Mouse (Mus musculus): ENCODE data around the gene Srp9. TPM values are rescaled to one million over a fixed set of nuclear protein-coding genes. Genes with fewer than 3 reads are reported as not detected.

Gene Srp9
- polyA plus RNA-seq, 1 experiment from 2014 or later: 131 TPM

DNA sequence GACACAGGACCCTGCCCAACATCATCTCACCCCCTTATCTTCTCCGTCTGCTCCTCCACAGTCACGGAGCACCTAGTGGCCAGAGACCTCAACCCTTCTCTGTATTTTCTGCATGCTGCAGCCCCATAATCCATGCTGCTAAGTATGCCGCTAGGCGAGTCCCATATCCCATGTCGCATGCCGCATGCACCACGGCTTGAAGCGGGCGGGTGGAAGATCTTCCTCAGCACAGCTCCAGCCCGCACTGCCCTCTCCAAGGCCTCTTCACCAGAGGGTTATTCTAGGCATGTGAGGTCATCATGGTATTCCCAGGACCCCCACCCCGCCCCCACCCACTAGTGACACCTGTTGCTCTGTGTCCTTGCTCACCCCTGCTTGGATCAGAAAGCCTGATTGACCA lies 11.4 kb upstream of the Srp9 start:
- no peak; the same call in 1 of the 2 replicates for ATAC-seq (ENCODE audit: low FRiP score, low TSS enrichment)
- 87% methylated on average over 11 of the region's 11 CpGs for WGBS
- no peak overlapping the region for H3K4me2 ChIP-seq (replicated peaks; ENCODE audit: low read depth, low read length)
- no peak overlapping the region for H3K9ac ChIP-seq (replicated peaks; ENCODE audit: low read length)
- no peaks in the 10 kb centered on the region for H3K36me3 ChIP-seq (ENCODE audit: insufficient read depth, low read length)
- no peaks in the 10 kb centered on the region for H3K27me3 ChIP-seq (ENCODE audit: insufficient read depth, low read length)
- H3K4me3 ChIP-seq (ENCODE audit: low read length): no peak overlapping the region
- H3K4me1 ChIP-seq (ENCODE audit: insufficient read depth, low read length): peaks cover 13% of the 10 kb centered on the region
- H3K9me3 ChIP-seq (ENCODE audit: low read length): no peaks in the 10 kb centered on the region
- no peak overlapping the region for H3K27ac ChIP-seq (ENCODE audit: low read length)

DNA sequence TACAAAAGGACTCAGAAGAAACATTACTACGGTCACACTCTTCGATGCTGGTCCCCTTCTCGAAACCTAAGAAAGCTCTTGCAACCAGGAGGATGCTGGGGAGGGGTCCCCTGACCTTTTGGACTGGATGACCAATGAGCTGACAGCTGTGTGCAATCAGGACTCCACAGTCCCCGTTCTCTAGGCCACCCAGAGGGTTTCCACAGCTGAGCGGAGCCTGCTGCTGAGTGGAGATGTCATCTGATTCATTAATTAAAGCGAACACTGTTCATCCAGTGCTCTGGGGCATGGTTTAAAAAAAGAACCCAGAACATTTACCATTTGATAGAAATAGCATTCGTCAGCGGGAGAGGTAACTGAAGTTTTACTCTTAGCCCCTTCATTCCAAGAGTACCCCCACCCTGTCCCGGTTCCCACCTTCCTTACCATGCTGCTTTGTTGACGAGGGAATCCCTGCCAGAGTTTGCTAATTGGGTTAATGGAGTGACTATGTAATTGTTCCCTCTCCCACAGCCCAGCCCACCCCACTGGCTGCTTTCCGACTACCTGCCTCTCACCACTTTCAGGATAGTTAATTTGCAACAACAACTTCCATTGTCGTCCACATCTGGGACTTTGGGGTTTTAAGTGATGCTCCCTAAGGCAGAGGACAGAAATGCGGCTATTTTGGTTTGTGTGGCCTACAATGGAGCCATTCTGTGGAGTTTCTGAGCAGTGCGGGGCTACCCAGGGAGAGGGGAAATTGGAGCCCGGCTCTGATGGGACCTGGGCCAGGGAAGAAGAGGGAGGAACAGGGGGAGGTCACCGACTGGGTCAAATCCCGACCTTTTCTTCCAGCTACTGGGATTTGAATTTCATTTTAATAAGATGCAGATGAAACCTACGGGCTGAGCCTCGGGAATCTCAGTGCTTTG lies 10.7 kb upstream of the Srp9 start:
- no peaks in the 10 kb centered on the region for H3K9me3 ChIP-seq (ENCODE audit: low read length)
- peak; percentile 47; the same call in 1 of the 2 replicates for ATAC-seq (ENCODE audit: low FRiP score, low TSS enrichment)
- no peak overlapping the region for H3K27ac ChIP-seq (ENCODE audit: low read length)
- H3K27me3 ChIP-seq (ENCODE audit: insufficient read depth, low read length): no peaks in the 10 kb centered on the region
- peaks cover 13% of the 10 kb centered on the region for H3K4me1 ChIP-seq (ENCODE audit: insufficient read depth, low read length)
- no peak overlapping the region for H3K4me2 ChIP-seq (replicated peaks; ENCODE audit: low read depth, low read length)
- no peak overlapping the region for H3K4me3 ChIP-seq (ENCODE audit: low read length)
- no peaks in the 10 kb centered on the region for H3K36me3 ChIP-seq (ENCODE audit: insufficient read depth, low read length)
- no peak overlapping the region for H3K9ac ChIP-seq (replicated peaks; ENCODE audit: low read length)
- 25% methylated on average over 19 of the region's 19 CpGs for WGBS

DNA sequence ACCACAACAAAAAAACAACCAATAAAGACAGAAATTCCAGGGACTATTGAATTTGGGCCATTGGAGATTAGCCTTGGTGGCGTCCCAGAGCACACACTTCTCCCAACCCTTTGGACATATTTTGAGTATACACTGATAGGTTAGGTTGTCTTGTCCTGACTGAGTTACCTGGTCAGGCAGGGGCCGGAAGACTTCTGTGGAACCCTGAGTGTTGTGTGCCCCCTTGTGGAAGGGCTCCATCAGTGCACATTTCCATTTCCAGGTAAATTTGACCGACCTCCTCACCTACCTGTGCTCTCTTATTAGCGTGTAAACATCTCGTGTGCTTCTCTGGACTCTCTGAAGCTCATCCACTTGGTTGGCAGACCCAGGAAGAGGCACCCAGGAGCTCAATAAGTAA lies 9.3 kb upstream of the Srp9 start:
- Histone ChIP-seq H3K36me3 (ENCODE audit: insufficient read depth, low read length) (no peaks in the 10 kb centered on the region), H3K27ac (ENCODE audit: low read length) (no peak overlapping the region), H3K4me1 (ENCODE audit: insufficient read depth, low read length) (peaks cover 13% of the 10 kb centered on the region), H3K4me3 (ENCODE audit: low read length) (no peak overlapping the region), H3K9me3 (ENCODE audit: low read length) (no peaks in the 10 kb centered on the region), H3K27me3 (ENCODE audit: insufficient read depth, low read length) (no peaks in the 10 kb centered on the region), H3K9ac (replicated peaks; ENCODE audit: low read length) (no peak overlapping the region), H3K4me2 (replicated peaks; ENCODE audit: low read depth, low read length) (peak overlapping the region; percentile 8)
- WGBS: 21% methylated on average over 5 of the region's 5 CpGs
- peak; percentile 37 for ATAC-seq (ENCODE audit: low FRiP score, low TSS enrichment)

DNA sequence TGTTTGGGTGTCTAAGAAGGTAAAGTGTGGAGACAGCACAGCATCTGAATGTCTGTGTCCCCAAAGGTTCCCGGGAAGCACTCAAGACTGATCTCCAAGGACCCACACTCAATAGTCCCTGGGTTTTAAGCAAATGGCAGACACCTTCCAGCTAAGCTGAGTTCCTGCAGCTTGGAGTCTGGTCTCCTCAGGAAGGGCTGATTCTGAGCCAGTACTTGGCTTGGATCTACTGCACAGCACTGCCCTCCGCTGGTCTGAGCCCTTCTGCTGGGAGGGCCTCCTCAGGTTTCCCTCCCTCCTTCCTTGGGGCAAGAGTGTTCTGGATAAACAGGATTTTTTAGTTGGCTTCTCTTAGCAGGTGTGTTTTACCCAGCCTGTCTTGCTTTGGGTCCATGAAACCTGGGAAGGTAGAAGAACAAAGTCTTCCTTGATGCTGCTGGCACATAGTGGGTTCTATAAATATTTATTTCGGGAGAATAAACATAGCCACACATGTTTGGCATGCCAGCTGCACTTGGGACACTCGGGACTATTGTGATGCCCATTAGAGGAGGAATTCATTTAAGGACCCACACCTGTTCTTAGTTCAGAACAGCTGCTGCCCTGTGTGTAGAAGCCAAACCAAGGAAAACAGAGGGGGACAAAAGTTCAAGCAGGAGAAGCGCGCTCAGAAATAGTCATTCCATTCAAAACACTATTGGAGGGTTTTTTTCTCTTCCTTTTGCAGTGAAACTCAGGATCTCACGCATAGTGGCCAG lies 8.7 kb upstream of the Srp9 start:
- no peaks in the 10 kb centered on the region for H3K9me3 ChIP-seq (ENCODE audit: low read length)
- no peaks in the 10 kb centered on the region for H3K36me3 ChIP-seq (ENCODE audit: insufficient read depth, low read length)
- H3K4me1 ChIP-seq (ENCODE audit: insufficient read depth, low read length): peaks cover 13% of the 10 kb centered on the region
- H3K9ac ChIP-seq (replicated peaks; ENCODE audit: low read length): no peak overlapping the region
- H3K27me3 ChIP-seq (ENCODE audit: insufficient read depth, low read length): no peaks in the 10 kb centered on the region
- no peak overlapping the region for H3K4me3 ChIP-seq (ENCODE audit: low read length)
- 51% methylated on average over 7 of the region's 7 CpGs for WGBS
- peak; percentile 80 for ATAC-seq (ENCODE audit: low FRiP score, low TSS enrichment)
- H3K27ac ChIP-seq (ENCODE audit: low read length): no peak overlapping the region
- peak overlapping the region; percentile 8 for H3K4me2 ChIP-seq (replicated peaks; ENCODE audit: low read depth, low read length)

DNA sequence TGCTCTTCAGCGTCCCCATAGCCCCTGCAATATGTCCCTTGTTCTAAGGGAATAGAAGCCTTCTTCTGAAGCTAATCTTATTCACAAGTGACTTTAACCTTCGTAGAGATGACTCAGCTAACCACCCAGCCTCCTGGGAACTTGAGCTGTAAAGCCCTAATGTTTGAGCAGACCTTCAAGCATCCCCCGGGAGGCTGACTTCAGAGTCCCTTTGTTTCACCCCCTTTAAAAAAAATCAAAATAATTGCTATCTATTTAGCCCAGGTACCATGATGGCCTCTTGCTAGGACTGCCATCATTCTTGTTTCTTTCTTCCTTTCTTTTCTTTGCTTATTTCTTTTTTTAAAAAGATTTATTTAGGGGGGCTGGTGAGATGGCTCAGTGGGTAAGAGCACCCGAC lies 2.1 kb upstream of the Srp9 start:
- Histone ChIP-seq H3K9ac (replicated peaks; ENCODE audit: low read length) (no peak overlapping the region), H3K36me3 (ENCODE audit: insufficient read depth, low read length) (peaks cover 2% of the 10 kb centered on the region; the same call in 1 of the 2 replicates), H3K4me3 (ENCODE audit: low read length) (no peak overlapping the region), H3K4me1 (ENCODE audit: insufficient read depth, low read length) (peaks cover 12% of the 10 kb centered on the region), H3K27ac (ENCODE audit: low read length) (no peak overlapping the region), H3K4me2 (replicated peaks; ENCODE audit: low read depth, low read length) (no peak overlapping the region), H3K27me3 (ENCODE audit: insufficient read depth, low read length) (no peaks in the 10 kb centered on the region), H3K9me3 (ENCODE audit: low read length) (no peaks in the 10 kb centered on the region)
- ATAC-seq (ENCODE audit: low FRiP score, low TSS enrichment): no peak
- 87% methylated on average over 4 of the region's 4 CpGs for WGBS

DNA sequence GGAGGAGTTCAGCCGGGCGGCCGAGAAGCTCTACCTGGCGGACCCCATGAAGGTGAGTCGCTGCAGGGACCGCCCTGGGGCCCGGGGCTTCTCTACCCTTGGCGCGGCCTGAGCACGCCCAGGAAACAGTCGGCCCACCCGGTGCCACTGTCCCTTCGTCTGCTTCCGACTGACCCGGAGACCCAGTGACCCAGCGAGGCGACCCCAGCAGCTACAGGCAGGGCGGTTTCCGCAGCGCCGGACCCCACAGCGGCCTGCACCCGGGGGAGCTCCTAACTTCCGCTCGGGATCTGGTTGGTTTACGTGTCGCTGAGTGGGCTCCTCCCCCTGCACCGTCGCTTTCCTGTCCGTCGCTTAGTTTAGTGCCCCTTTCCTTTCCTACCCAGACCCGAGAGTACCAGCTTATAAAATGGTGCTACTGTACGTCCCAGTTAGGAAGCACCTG lies 409 bp downstream of the Srp9 start:
- peak; percentile 97 for ATAC-seq (ENCODE audit: low FRiP score, low TSS enrichment)
- WGBS: 0% methylated on average over 33 of the region's 33 CpGs
- Histone ChIP-seq H3K27me3 (ENCODE audit: insufficient read depth, low read length) (no peaks in the 10 kb centered on the region), H3K4me1 (ENCODE audit: insufficient read depth, low read length) (peaks cover 12% of the 10 kb centered on the region), H3K9ac (replicated peaks; ENCODE audit: low read length) (peak overlapping the region; percentile 86), H3K27ac (ENCODE audit: low read length) (peak overlapping the region; percentile 88), H3K36me3 (ENCODE audit: insufficient read depth, low read length) (peaks cover 17% of the 10 kb centered on the region), H3K4me2 (replicated peaks; ENCODE audit: low read depth, low read length) (peak overlapping the region; percentile 60), H3K4me3 (ENCODE audit: low read length) (peak overlapping the region; percentile 87), H3K9me3 (ENCODE audit: low read length) (no peaks in the 10 kb centered on the region)

DNA sequence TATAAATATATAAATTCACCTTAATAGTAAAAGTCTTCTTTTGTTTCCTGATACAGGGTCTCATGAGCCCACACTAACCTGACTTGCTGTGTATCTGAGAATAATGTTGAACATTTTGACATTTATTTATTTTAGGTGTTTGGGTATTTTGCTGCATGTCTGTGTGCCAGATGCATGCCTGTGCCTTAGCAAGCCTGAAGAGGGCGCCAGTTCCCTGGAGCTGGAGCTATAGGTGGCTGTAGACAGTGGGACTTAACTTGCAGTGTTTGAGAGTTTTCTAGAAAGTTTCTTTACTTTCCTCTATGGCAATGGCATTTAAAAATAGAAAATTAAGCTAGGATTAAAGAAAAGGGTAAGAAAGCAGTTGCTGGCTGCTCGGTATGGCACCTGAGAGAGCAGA lies 6.3 kb downstream of the Srp9 start:
- H3K36me3 ChIP-seq (ENCODE audit: insufficient read depth, low read length): peaks cover 31% of the 10 kb centered on the region
- H3K4me1 ChIP-seq (ENCODE audit: insufficient read depth, low read length): peaks cover 6% of the 10 kb centered on the region
- no peaks in the 10 kb centered on the region for H3K9me3 ChIP-seq (ENCODE audit: low read length)
- no peak overlapping the region for H3K4me2 ChIP-seq (replicated peaks; ENCODE audit: low read depth, low read length)
- H3K27ac ChIP-seq (ENCODE audit: low read length): no peak overlapping the region
- no peak overlapping the region for H3K4me3 ChIP-seq (ENCODE audit: low read length)
- 51% methylated on average over 2 of the region's 2 CpGs for WGBS
- H3K27me3 ChIP-seq (ENCODE audit: insufficient read depth, low read length): no peaks in the 10 kb centered on the region
- ATAC-seq (ENCODE audit: low FRiP score, low TSS enrichment): no peak
- H3K9ac ChIP-seq (replicated peaks; ENCODE audit: low read length): no peak overlapping the region

DNA sequence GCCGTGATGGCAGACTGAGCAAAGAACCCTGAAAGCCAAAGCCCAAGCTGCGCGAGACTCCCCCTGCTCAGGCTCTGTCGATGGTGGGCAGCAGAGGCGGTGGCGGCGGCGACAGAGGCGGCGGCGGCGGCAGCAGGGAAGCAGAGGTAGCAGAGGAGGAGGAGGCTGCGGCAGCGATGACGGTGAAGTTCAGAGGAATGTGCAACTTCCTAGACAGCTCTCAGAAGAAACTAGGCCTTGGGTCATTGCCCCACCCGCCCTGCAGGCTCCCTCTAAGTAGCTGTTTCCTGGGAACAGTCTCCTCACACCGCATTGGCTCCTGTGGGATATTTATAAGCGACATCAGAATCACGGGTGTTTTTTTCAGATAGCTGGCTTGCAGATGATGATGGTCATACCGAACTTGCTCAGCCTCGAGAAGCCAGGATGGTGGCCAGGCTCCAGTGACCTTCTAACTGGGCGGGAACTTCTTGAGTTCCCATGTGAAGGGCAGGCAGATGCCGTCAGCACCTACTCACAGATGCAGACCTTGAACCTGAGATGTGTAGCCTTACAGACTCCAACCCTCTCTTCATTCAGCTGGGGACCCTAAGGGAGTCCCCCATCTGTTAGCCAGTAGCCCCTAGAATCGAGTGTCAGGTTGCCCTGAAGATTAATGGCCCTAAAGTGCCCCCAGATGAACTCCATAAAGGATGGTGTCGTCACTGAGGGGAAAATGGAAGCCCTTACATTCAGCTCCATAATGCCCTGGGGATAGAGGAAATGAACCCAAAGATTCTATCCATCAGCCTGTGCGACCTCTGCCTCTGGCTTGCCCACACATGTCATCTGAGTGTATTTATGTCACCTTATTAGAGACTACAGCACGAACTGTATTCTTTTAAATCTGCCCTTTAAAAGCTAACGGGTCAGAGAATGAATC lies 12.9 kb downstream of the Srp9 start:
- H3K4me2 ChIP-seq (replicated peaks; ENCODE audit: low read depth, low read length): peak overlapping the region; percentile 26
- H3K27me3 ChIP-seq (ENCODE audit: insufficient read depth, low read length): no peaks in the 10 kb centered on the region
- H3K4me1 ChIP-seq (ENCODE audit: insufficient read depth, low read length): peaks cover 10% of the 10 kb centered on the region; the same call in 1 of the 2 replicates
- H3K27ac ChIP-seq (ENCODE audit: low read length): no peak overlapping the region
- H3K9me3 ChIP-seq (ENCODE audit: low read length): no peaks in the 10 kb centered on the region
- ATAC-seq (ENCODE audit: low FRiP score, low TSS enrichment): no peak
- no peak overlapping the region for H3K4me3 ChIP-seq (ENCODE audit: low read length)
- H3K36me3 ChIP-seq (ENCODE audit: insufficient read depth, low read length): peaks cover 4% of the 10 kb centered on the region; the same call in 1 of the 2 replicates
- no peak overlapping the region for H3K9ac ChIP-seq (replicated peaks; ENCODE audit: low read length)
- 37% methylated on average over 23 of the region's 28 CpGs for WGBS

DNA sequence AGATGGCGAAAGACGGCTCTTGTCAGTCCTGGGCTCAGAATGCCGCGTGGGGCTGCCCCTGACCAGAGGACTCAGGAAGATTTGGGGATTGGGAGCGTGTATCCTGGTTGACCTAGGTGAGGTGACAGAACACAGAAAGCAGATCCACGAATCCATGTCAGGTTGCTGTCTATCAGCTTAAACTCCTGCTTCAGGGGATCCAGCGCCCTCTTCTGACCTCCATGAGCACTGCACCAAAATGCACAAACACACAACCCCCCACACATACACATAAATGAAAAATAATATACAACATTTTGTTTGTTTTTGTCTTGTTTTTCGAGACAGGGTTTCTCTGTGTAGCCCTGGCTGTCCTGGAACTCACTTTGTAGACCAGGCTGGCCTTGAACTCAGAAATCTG lies 13.6 kb downstream of the Srp9 start:
- WGBS: 62% methylated on average over 8 of the region's 8 CpGs
- Histone ChIP-seq H3K27ac (ENCODE audit: low read length) (no peak overlapping the region), H3K4me3 (ENCODE audit: low read length) (no peak overlapping the region), H3K9ac (replicated peaks; ENCODE audit: low read length) (no peak overlapping the region), H3K4me1 (ENCODE audit: insufficient read depth, low read length) (peaks cover 10% of the 10 kb centered on the region; the same call in 1 of the 2 replicates), H3K9me3 (ENCODE audit: low read length) (no peaks in the 10 kb centered on the region), H3K27me3 (ENCODE audit: insufficient read depth, low read length) (no peaks in the 10 kb centered on the region), H3K36me3 (ENCODE audit: insufficient read depth, low read length) (no peaks in the 10 kb centered on the region), H3K4me2 (replicated peaks; ENCODE audit: low read depth, low read length) (no peak overlapping the region)
- no peak for ATAC-seq (ENCODE audit: low FRiP score, low TSS enrichment)
